Mouse (Mus musculus): ENCODE measurements at regions not wholly inside any gene's neighbourhood (a gene's known extent, or its start where the extent isn't known, plus 50 kb on each side); places are given as distances from the start of the nearest gene placed in this dataset.
A peak's percentile ranks its signal among the peaks of the same experiment; 100 is the strongest.

- ATAC-seq (ENCODE audit: low TSS enrichment), result no peak
Measured at GRCm38 (mm10) chr8:30797341-30797740, 2631.2 kb upstream of the 5930422O12Rik start.

GRCm38 (mm10) chr8:30817028-30817427 lies 2611.5 kb upstream of the 5930422O12Rik start:
- ATAC-seq (ENCODE audit: low TSS enrichment), result no peak

GRCm38 (mm10) chr8:30822835-30823587 lies 2605.5 kb upstream of the 5930422O12Rik start:
- ATAC-seq (ENCODE audit: low TSS enrichment), result no peak

GRCm38 (mm10) chr8:30823588-30823938 lies 2604.9 kb upstream of the 5930422O12Rik start:
- ATAC-seq (ENCODE audit: low TSS enrichment), result no peak

GRCm38 (mm10) chr8:30826021-30826420 lies 2602.5 kb upstream of the 5930422O12Rik start:
- ATAC-seq (ENCODE audit: low TSS enrichment), result no peak

GRCm38 (mm10) chr8:30838056-30838455 lies 2590.5 kb upstream of the 5930422O12Rik start:
- 0 out of 2 replicates have a peak, but pooled peaks have one; percentile 34 for ATAC-seq (ENCODE audit: low TSS enrichment)

- ATAC-seq (ENCODE audit: low TSS enrichment), result peak; percentile 79
Measured at GRCm38 (mm10) chr8:30840064-30840463, 2588.4 kb upstream of the 5930422O12Rik start.

GRCm38 (mm10) chr8:30863017-30863416 lies 2565.5 kb upstream of the 5930422O12Rik start:
- peak; percentile 57 for ATAC-seq (ENCODE audit: low TSS enrichment)

GRCm38 (mm10) chr8:30906044-30906695 lies 2522.3 kb upstream of the 5930422O12Rik start:
- no peak for ATAC-seq (ENCODE audit: low TSS enrichment)

GRCm38 (mm10) chr8:30913664-30914063 lies 2514.8 kb upstream of the 5930422O12Rik start:
- ATAC-seq (ENCODE audit: low TSS enrichment), result no peak

- ATAC-seq (ENCODE audit: low TSS enrichment), result peak; percentile 31
Measured at GRCm38 (mm10) chr8:30915127-30915526, 2513.4 kb upstream of the 5930422O12Rik start.

- peak; percentile 70 for ATAC-seq (ENCODE audit: low TSS enrichment)
Measured at GRCm38 (mm10) chr8:30915601-30916171, 2512.8 kb upstream of the 5930422O12Rik start.

GRCm38 (mm10) chr8:30916184-30916751 lies 2512.2 kb upstream of the 5930422O12Rik start:
- ATAC-seq (ENCODE audit: low TSS enrichment), result peak; percentile 74

- ATAC-seq (ENCODE audit: low TSS enrichment), result no peak
Measured at GRCm38 (mm10) chr8:30921451-30921850, 2507.1 kb upstream of the 5930422O12Rik start.

GRCm38 (mm10) chr8:30923301-30924159 lies 2505.0 kb upstream of the 5930422O12Rik start:
- ATAC-seq (ENCODE audit: low TSS enrichment), result peak; percentile 97

- ATAC-seq (ENCODE audit: low TSS enrichment), result peak; percentile 26; the same call in 1 of the 2 replicates
Measured at GRCm38 (mm10) chr8:30924160-30924534, 2504.4 kb upstream of the 5930422O12Rik start.

- no peak for ATAC-seq (ENCODE audit: low TSS enrichment)
Measured at GRCm38 (mm10) chr8:30924656-30925055, 2503.9 kb upstream of the 5930422O12Rik start.

GRCm38 (mm10) chr8:30937449-30938075 lies 2490.9 kb upstream of the 5930422O12Rik start:
- ATAC-seq (ENCODE audit: low TSS enrichment), result no peak

GRCm38 (mm10) chr8:30940901-30941300 lies 2487.6 kb upstream of the 5930422O12Rik start:
- no peak for ATAC-seq (ENCODE audit: low TSS enrichment)

GRCm38 (mm10) chr8:30941511-30942175 lies 2486.9 kb upstream of the 5930422O12Rik start:
- no peak for ATAC-seq (ENCODE audit: low TSS enrichment)

All from frontal cortex, adult (tissue).